Mouse (Mus musculus) testis, adult 2 months (tissue): ENCODE measurements around the gene Tpp1.

Experiments used
- CTCF ChIP-seq: fragments of 200-500 bp; IDR thresholded peaks from 2 replicates; pipeline ENCODE4 v1.5.1; 2012; ENCODE audit warnings: low read depth, mild to moderate bottlenecking, inconsistent platforms, low read length, moderate library complexity; ENCODE audit not compliant: control insufficient read depth, insufficient read depth, insufficient replicate concordance
- POLR2A ChIP-seq: fragments of 200-500 bp; IDR thresholded peaks from 2 replicates; pipeline ENCODE4 v1.6.1; 2012; ENCODE audit warnings: low read depth, mild to moderate bottlenecking, inconsistent platforms, low read length, moderate library complexity; ENCODE audit not compliant: control insufficient read depth

DNA sequence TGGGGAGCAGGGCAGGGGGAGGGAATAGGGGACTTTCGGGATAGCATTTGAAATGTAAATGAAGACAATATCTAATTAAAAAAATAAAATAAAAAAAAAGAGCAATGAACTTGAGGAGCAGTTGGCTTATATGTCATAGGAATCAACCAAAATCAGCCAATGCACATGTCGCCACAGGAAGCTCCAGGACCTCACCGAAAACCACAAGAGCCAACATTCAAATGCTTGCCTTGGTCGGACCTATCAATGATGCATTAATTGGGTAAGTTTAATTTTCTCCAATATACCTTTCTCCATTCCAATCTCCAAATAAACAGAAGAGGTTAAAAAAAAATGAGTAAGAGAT is 25.1 kb downstream of the Tpp1 start:
- TF ChIP-seq POLR2A (no peak), CTCF (no peak)
